Mouse (Mus musculus) intestine, embryonic 15.5 days (tissue): ENCODE results near the gene Tbcb. TPM values are rescaled to one million over a fixed set of nuclear protein-coding genes. Genes with fewer than 3 reads are reported as not detected.

Source experiments
- ATAC-seq: fragments of 200-750 bp; cut with Nextera tagmentation; 2 replicates; pipeline ENCODE4 v1.8.0; 2017; ENCODE audit warnings: moderate TSS enrichment, moderate library complexity
- H3K27ac ChIP-seq: fragments of 300-500 bp; sonication (generic); 2 replicates; pipeline ENCODE4 v1.5.1; 2015; ENCODE audit warnings: mild to moderate bottlenecking, inconsistent platforms
- H3K27me3 ChIP-seq: fragments of 300-500 bp; sonication (generic); replicated peaks from 2 replicates; pipeline ENCODE4 v1.6.1; 2015; ENCODE audit warnings: inconsistent platforms
- H3K36me3 ChIP-seq: fragments of 300-500 bp; sonication (generic); 2 replicates; pipeline ENCODE4 v1.6.1; 2015; ENCODE audit warnings: inconsistent platforms
- H3K4me1 ChIP-seq: fragments of 300-500 bp; sonication (generic); replicated peaks from 2 replicates; pipeline ENCODE4 v1.6.1; 2015; ENCODE audit warnings: inconsistent platforms
- H3K4me2 ChIP-seq: fragments of 300-500 bp; sonication (generic); replicated peaks from 2 replicates; pipeline ENCODE4 v1.6.1; 2015; ENCODE audit warnings: mild to moderate bottlenecking, inconsistent platforms
- H3K4me3 ChIP-seq: fragments of 300-500 bp; sonication (generic); replicated peaks from 2 replicates; pipeline ENCODE4 v1.5.1; 2015; ENCODE audit warnings: inconsistent platforms
- H3K9ac ChIP-seq: fragments of 300-500 bp; sonication (generic); 2 replicates; pipeline ENCODE4 v1.6.1; 2015; ENCODE audit warnings: inconsistent platforms
- H3K9me3 ChIP-seq: fragments of 300-500 bp; sonication (generic); 2 replicates; pipeline ENCODE4 v1.6.1; 2016; ENCODE audit warnings: inconsistent platforms
- WGBS: fragments of 180-500 bp; shearing (Covaris S2); methylation state at CpG from one replicate; pipeline ENCODE4 v1.1.7; 2015; 5-methylcytosine and 5-hydroxymethylcytosine counted together
- polyA plus RNA-seq: library from polyadenylated mRNA; unstranded; fragments of >200 nt; fragmentation: Nextera tagmentation; extraction: Ambion mirVana; gene quantifications from 2 replicates; pipeline ENCODE4 v1.2.1, GENCODE M21; 2015

Tbcb gene
- polyA plus RNA-seq = 136 and 148 TPM in 2 replicates

DNA sequence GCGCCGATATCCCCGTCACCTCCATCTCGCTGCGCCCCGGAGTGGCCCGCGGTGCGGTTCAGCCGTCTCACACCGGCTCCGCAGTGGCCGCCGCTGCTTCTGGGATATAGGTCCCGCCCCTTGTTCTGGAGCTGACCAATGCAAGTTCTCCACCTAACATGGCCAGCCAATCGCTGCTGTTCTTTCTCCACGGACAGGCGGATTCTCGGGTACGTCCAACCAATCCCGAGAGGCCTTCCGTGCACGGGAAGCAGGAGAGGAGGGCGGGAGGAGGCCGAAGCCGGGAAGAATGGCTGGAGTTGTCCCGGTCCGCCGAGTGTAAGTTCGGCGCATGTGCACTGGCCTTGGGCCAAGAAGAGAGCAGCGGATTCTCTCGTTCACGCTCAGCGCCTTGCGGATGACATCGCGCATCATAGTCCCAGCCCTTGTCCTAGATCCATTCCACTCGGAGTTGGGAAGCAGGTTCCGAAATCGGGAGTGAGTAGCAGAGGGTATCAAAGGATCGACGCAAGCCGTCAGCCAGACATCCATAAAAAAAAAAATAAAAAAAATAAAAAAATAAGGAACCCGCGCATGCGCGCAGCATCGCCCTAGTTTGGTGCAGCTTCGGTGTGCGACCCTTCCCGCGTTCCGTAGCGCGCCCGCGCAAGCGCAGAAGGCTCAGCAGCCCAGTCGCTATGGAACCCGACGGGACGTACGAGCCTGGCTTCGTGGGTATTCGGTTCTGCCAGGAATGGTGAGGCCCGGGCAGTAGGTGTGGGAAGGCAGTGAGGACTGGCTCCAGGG is at the start of gene Tbcb, which contains the start of gene Polr2i:
TSS of gene Tbcb (minus strand) at position 604 of the 786 bp plus-strand sequence.
TSS of gene Polr2i (plus strand) at position 280 of the 786 bp plus-strand sequence.
- Histone ChIP-seq H3K27me3 (no peaks in the 10 kb centered on the region), H3K4me3 (peak within 1 kb of the TSS; percentile 70), H3K27ac (peak within 1 kb of the TSS; percentile 91), H3K9me3 (no peaks in the 10 kb centered on the region), H3K4me1 (peaks cover 8% of the 10 kb centered on the region), H3K9ac (peak within 1 kb of the TSS; percentile 70), H3K36me3 (peaks cover 10% of the 10 kb centered on the region), H3K4me2 (peak within 1 kb of the TSS; percentile 84)
- WGBS = under 1% methylated on average over 67 of the region's 67 CpGs
- peak; percentile 96 for ATAC-seq

DNA sequence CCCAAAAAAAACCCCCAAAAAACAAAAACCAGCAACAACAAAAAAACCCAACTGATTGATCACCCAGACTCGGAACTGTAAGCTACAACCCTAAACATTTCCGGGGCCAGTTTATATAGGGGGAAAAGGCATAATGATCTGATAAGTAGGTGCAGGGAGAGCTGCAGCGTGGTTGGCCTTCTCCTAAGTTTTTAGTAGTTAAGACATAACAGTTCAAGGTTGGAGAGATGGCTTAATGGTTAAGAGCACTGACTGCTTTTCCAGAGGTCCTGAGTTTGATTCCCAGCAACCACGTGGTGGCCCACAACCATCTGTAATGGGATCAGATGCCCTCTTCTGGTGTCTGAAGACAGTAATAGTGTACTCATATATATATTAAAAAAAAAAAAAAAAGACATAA is 49.5 kb upstream of the Tbcb start:
- Histone ChIP-seq H3K4me3 (no peak overlapping the region), H3K9ac (no peak overlapping the region), H3K4me1 (peaks cover 4% of the 10 kb centered on the region; the same call in 1 of the 2 replicates), H3K36me3 (no peaks in the 10 kb centered on the region), H3K27ac (peak overlapping the region; percentile 98; the same call in 1 of the 2 replicates), H3K9me3 (no peaks in the 10 kb centered on the region), H3K27me3 (no peaks in the 10 kb centered on the region), H3K4me2 (peak overlapping the region; percentile 86)
- no peak for ATAC-seq
- 70% methylated on average over 4 of the region's 4 CpGs for WGBS

DNA sequence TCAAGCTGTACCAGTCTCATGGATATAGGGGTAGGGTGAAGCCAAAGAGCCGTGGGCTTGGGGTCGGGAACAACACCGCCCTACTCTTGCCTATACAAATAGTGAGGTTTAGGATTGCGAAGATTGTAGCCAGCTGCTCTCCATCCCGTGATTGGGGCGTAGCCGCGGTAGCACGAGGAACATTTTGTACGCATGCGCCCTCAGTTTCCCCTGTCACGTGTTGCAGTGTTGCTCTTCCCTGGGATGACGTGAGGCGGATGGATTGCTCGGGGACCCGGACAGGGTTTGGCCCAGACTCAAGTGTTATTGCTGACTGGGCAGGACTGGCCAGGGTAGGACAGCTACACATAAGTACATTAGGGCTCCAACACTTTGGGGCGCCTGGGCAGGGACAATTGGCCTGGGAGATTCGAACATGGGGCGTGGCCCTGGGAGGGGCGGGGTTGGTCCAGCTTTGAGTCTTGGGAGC is 48.6 kb upstream of the Tbcb start:
- Histone ChIP-seq H3K4me1 (peaks cover 4% of the 10 kb centered on the region; the same call in 1 of the 2 replicates), H3K4me3 (peak overlapping the region; percentile 82), H3K9ac (peak overlapping the region; percentile 38), H3K27ac (peak overlapping the region; percentile 98), H3K9me3 (no peaks in the 10 kb centered on the region), H3K27me3 (no peaks in the 10 kb centered on the region), H3K36me3 (no peaks in the 10 kb centered on the region), H3K4me2 (peak overlapping the region; percentile 86)
- ATAC-seq = peak; percentile 83
- WGBS = under 1% methylated on average over 20 of the region's 20 CpGs

DNA sequence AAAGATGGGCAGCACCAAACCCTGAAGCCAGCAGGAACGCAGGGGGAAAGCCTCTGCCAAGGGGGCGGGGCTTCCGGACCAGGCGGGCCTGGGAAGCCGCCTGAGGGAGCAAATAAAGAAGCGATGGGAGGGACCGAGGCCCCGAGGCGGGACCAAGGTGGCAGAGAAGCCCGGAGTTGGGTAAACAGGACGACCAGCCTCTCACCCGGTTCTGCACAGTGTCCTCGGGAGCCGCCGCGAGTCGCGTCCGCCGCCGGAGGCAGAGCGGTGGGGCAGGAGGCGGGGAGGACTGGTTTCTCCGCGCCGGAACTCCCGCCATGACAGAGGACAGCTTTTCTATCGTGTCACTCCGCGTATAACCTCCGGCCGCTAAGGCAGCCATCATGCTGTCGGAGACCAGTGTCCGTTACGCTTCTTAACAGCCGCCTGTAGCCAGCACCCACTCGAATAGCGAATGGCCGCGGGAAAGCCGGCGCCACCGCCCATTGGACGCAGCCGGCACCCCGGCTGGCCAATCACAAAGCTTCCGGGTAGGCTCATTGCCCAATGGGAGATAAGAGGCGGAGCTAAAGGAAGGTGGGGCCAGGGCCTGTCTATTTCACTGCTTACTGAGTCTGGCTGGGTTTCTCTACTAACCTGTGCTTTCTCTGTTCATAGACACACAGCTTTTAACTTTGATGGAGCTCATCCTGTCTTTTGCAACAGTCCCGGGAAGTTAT is 48.0 kb upstream of the Tbcb start, which contains the start of the genes Thap8 and Wdr62:
TSS of gene Thap8 (plus strand) at position 144 of the 719 bp plus-strand sequence.
TSS of gene Wdr62 (minus strand) at position 469 of the 719 bp plus-strand sequence.
- H3K9ac ChIP-seq = peak within 1 kb of the TSS; percentile 54
- peak within 1 kb of the TSS; percentile 98 for H3K27ac ChIP-seq
- peak within 1 kb of the TSS; percentile 86 for H3K4me2 ChIP-seq
- peak within 1 kb of the TSS; percentile 82 for H3K4me3 ChIP-seq
- no peaks in the 10 kb centered on the region for H3K27me3 ChIP-seq
- ATAC-seq = peak; percentile 98
- WGBS = under 1% methylated on average over 49 of the region's 49 CpGs
- H3K4me1 ChIP-seq = peaks cover 4% of the 10 kb centered on the region; the same call in 1 of the 2 replicates
- no peaks in the 10 kb centered on the region for H3K9me3 ChIP-seq
- no peaks in the 10 kb centered on the region for H3K36me3 ChIP-seq

DNA sequence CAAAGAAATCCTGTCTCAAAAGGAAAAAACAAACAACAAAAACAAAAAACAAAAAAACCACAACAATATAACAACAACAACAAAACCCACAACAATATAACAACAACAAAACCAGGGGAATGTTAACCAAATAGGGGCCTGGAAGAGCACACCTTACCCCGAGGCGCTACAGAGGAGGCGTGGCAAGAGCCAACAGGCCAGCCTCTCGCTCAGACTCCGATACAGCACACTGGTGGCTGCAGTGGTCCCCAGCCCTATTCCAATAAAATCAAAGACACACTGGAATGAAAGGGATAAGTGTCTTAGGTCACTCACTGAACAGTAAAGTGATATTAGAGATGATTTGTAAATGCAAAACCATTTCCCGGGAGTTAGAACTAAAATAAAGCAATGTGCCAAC is 47.5 kb upstream of the Tbcb start:
- Histone ChIP-seq H3K4me3 (peak overlapping the region; percentile 82), H3K27ac (peak overlapping the region; percentile 98), H3K36me3 (no peaks in the 10 kb centered on the region), H3K4me1 (peaks cover 4% of the 10 kb centered on the region; the same call in 1 of the 2 replicates), H3K9ac (peak overlapping the region; percentile 54), H3K27me3 (no peaks in the 10 kb centered on the region), H3K4me2 (peak overlapping the region; percentile 86), H3K9me3 (no peaks in the 10 kb centered on the region)
- ATAC-seq = peak; percentile 35; the same call in 1 of the 2 replicates
- WGBS = 0% methylated on average over 6 of the region's 6 CpGs

GRCm38 (mm10) chr7:30278911-30279310 is 46.8 kb upstream of the Tbcb start:
- Histone ChIP-seq H3K4me3 (no peak overlapping the region), H3K4me2 (peak overlapping the region; percentile 86), H3K9me3 (no peaks in the 10 kb centered on the region), H3K4me1 (peaks cover 4% of the 10 kb centered on the region; the same call in 1 of the 2 replicates), H3K36me3 (no peaks in the 10 kb centered on the region), H3K27me3 (no peaks in the 10 kb centered on the region), H3K27ac (no peak overlapping the region), H3K9ac (no peak overlapping the region)
- WGBS = 40% methylated on average over 2 of the region's 2 CpGs
- no peak for ATAC-seq

- Histone ChIP-seq H3K4me3 (no peak overlapping the region), H3K9ac (no peak overlapping the region), H3K27ac (no peak overlapping the region), H3K4me2 (no peak overlapping the region), H3K4me1 (peaks cover 1% of the 10 kb centered on the region; the same call in 1 of the 2 replicates), H3K36me3 (no peaks in the 10 kb centered on the region), H3K27me3 (no peaks in the 10 kb centered on the region), H3K9me3 (no peaks in the 10 kb centered on the region)
- 53% methylated on average over 6 of the region's 6 CpGs for WGBS
- no peak for ATAC-seq
Observed at GRCm38 (mm10) chr7:30274383-30274782, 42.3 kb upstream of the Tbcb start.

- WGBS = 91% methylated on average over 4 of the region's 4 CpGs
Observed at GRCm38 (mm10) chr7:30269641-30270040, 37.6 kb upstream of the Tbcb start.

GRCm38 (mm10) chr7:30266780-30267179 is 34.7 kb upstream of the Tbcb start:
- H3K36me3 ChIP-seq = no peaks in the 10 kb centered on the region
- H3K4me3 ChIP-seq = no peak overlapping the region
- no peaks in the 10 kb centered on the region for H3K9me3 ChIP-seq
- no peak overlapping the region for H3K4me2 ChIP-seq
- H3K27ac ChIP-seq = no peak overlapping the region
- WGBS = 78% methylated on average over 3 of the region's 3 CpGs
- H3K4me1 ChIP-seq = no peaks in the 10 kb centered on the region
- ATAC-seq = no peak
- H3K27me3 ChIP-seq = no peaks in the 10 kb centered on the region
- no peak overlapping the region for H3K9ac ChIP-seq

More at GRCm38 (mm10) chr7:30269641-30270040, 37.6 kb upstream of the Tbcb start:
- no peak overlapping the region for H3K27ac ChIP-seq
- H3K36me3 ChIP-seq = no peaks in the 10 kb centered on the region
- no peak overlapping the region for H3K9ac ChIP-seq
- H3K4me1 ChIP-seq = no peaks in the 10 kb centered on the region
- no peaks in the 10 kb centered on the region for H3K9me3 ChIP-seq
- no peak for ATAC-seq
- H3K4me2 ChIP-seq = no peak overlapping the region
- no peaks in the 10 kb centered on the region for H3K27me3 ChIP-seq
- no peak overlapping the region for H3K4me3 ChIP-seq

GRCm38 (mm10) chr7:30265935-30266334 is 33.9 kb upstream of the Tbcb start:
- no peaks in the 10 kb centered on the region for H3K27me3 ChIP-seq
- no peak overlapping the region for H3K4me3 ChIP-seq
- no peak overlapping the region for H3K4me2 ChIP-seq
- no peaks in the 10 kb centered on the region for H3K4me1 ChIP-seq
- WGBS = 91% methylated on average over 7 of the region's 7 CpGs
- no peak overlapping the region for H3K9ac ChIP-seq
- H3K9me3 ChIP-seq = no peaks in the 10 kb centered on the region
- ATAC-seq = no peak
- no peaks in the 10 kb centered on the region for H3K36me3 ChIP-seq
- no peak overlapping the region for H3K27ac ChIP-seq

DNA sequence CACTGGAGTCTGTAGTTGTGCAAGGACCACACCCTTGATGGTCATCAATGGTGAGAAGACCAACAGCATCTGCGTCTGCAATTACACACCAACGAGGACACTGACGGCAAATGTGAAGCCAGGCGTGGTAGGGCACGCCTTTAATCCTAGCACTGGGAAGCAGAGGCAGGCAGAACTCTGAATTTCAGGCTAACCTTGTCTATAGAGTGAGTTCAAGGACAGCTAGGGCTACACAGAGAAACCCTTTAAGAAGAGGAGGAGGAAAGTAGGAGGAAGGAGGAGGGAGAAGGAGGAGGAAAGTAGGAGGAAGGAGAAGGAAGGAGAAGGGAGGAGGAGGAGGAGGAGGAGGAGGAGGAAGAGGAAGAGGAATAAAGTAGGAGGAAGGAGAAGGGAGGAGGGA is 33.5 kb upstream of the Tbcb start:
- Histone ChIP-seq H3K36me3 (no peaks in the 10 kb centered on the region), H3K4me1 (no peaks in the 10 kb centered on the region), H3K4me2 (no peak overlapping the region), H3K27ac (no peak overlapping the region), H3K27me3 (no peaks in the 10 kb centered on the region), H3K4me3 (no peak overlapping the region), H3K9ac (no peak overlapping the region), H3K9me3 (no peaks in the 10 kb centered on the region)
- no peak for ATAC-seq
- WGBS = 90% methylated on average over 5 of the region's 5 CpGs

DNA sequence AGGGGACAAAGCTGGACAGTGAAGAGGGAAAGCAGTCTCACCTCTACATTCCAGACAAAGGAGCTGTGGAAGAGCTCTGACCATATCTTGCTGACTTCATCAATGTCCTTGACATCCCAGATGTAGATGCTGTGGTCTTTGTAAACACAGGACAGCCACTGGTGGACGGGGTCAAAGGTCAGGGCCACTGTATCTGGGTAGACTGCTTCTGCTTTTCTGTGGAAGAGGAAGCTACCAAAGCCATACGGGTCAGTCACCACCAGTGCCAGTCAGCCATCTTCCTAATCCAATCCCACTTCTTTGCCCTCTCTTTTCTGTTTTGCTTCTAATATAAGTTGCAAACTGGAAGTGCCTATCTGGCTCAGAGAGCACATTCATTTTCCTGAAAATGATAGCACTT is 33.0 kb upstream of the Tbcb start:
- Histone ChIP-seq H3K4me2 (no peak overlapping the region), H3K36me3 (no peaks in the 10 kb centered on the region), H3K27ac (no peak overlapping the region), H3K27me3 (no peaks in the 10 kb centered on the region), H3K9me3 (no peaks in the 10 kb centered on the region), H3K4me1 (no peaks in the 10 kb centered on the region), H3K9ac (no peak overlapping the region), H3K4me3 (no peak overlapping the region)
- no peak for ATAC-seq
- WGBS = 67% methylated on average over 2 of the region's 2 CpGs
